Mouse (Mus musculus) heart, adult 2 months (tissue): ENCODE results near the gene Nckap5.

Experiments
- CTCF ChIP-seq: fragments of 200-600 bp; IDR thresholded peaks from 2 replicates; pipeline ENCODE4 v1.8.1; 2022; ENCODE audit warnings: antibody characterized with exemption, mild to moderate bottlenecking, moderate library complexity
- EP300 ChIP-seq: fragments of 200-500 bp; IDR thresholded peaks from 2 replicates; pipeline ENCODE4 v1.6.1; 2011; ENCODE audit warnings: low read depth, low read length, control low read depth; ENCODE audit not compliant: insufficient read depth
- POLR2A ChIP-seq: fragments of 200-500 bp; IDR thresholded peaks from 2 replicates; pipeline ENCODE4 v1.6.1; 2011; ENCODE audit warnings: mild to moderate bottlenecking, low read depth, low read length, control low read depth; ENCODE audit not compliant: insufficient read depth

DNA sequence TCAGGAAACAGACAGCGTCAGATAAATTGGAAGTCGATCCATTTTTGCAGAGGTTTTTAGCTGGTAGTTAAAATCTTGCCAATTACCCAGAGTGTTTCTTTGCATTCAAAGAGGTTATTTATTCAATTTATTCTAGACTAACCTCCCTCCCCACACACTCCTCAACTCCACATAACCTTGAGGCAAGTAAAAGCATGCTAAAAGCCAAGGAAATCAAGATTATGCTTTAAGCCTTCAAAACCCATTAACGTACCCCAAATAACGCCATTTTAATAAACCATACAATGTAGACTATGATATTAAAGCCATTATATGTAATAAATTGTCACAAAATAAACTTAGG lies 129.7 kb downstream of the Nckap5 start:
- TF ChIP-seq EP300 (no peak), POLR2A (no peak), CTCF (no peak)
